Mouse (Mus musculus): ENCODE results near the gene Ttf2. TPM values are rescaled to one million over a fixed set of nuclear protein-coding genes. Genes with fewer than 3 reads are reported as not detected.

Ttf2 gene
- polyA plus RNA-seq, 1 experiment from 2014 or later, result 3.6 TPM

DNA sequence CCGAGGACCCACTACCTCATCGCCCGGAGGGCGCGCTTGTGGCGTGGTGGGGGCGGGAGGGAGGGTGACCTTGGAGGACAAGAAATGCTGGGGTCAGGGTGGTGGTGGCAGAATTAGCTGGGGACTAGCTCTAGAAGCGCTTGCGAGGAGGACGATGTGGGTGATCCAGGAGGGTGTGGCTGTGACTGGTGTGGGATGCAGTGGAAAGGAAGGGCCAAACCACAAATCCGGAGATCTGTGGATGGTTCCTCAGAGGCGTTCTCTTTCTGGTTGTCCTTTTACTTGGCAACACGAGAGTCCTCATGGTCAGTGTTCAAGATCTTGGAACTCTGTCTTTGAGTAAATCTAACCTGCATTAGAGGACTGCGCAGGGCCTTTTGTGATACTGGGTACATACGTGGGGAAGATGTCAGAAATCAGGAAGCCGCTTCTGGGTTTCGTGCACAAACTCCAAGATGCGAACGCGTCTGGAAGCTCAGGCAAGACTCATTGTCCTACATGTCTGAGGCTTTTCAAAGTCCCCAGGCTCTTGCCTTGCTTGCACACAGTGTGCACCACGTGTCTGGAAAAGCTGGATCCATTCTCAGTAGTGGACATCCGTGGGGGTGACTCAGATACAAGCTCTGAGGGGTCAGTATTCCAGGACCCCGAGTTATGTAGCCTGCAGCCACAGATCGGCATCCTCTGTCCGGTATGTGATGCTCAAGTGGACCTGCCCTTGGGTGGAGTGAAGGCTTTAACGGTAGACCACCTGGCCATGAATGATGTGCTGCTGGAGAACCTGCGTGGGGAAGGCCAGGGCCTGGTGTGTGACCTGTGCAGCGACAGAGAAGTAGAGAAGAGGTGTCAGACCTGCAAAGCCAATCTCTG is 46.7 kb downstream of the Ttf2 start:
- TF ChIP-seq EP300 (IDR thresholded peaks at IDR 0.05) (no peak), CTCF (IDR thresholded peaks at IDR 0.05) (no peak)
- peak overlapping the region; percentile 58 for H3K9ac ChIP-seq (replicated peaks; ENCODE audit: low read depth)
- H3K4me1 ChIP-seq (ENCODE audit: insufficient read depth, low read depth, low read length), result peaks cover 13% of the 10 kb centered on the region; the same call in 1 of the 2 replicates
- peak overlapping the region; percentile 56 for H3K4me3 ChIP-seq (ENCODE audit: low read depth, low read length)
- DNase-seq (ENCODE audit: low spot score) (no peak), ATAC-seq (peak; percentile 39)
- peak overlapping the region; percentile 57 for H3K4me2 ChIP-seq (replicated peaks; ENCODE audit: low read depth, low read length)
- H3K27me3 ChIP-seq (replicated peaks; ENCODE audit: insufficient read depth, low read length), result no peaks in the 10 kb centered on the region
- 35% methylated on average over 25 of the region's 28 CpGs for WGBS
- H3K27ac ChIP-seq (ENCODE audit: low read length), result peak overlapping the region; percentile 75
- H3K9me3 ChIP-seq (ENCODE audit: low read length), result no peaks in the 10 kb centered on the region
- H3K36me3 ChIP-seq (ENCODE audit: insufficient read depth, low read length), result no peaks in the 10 kb centered on the region

DNA sequence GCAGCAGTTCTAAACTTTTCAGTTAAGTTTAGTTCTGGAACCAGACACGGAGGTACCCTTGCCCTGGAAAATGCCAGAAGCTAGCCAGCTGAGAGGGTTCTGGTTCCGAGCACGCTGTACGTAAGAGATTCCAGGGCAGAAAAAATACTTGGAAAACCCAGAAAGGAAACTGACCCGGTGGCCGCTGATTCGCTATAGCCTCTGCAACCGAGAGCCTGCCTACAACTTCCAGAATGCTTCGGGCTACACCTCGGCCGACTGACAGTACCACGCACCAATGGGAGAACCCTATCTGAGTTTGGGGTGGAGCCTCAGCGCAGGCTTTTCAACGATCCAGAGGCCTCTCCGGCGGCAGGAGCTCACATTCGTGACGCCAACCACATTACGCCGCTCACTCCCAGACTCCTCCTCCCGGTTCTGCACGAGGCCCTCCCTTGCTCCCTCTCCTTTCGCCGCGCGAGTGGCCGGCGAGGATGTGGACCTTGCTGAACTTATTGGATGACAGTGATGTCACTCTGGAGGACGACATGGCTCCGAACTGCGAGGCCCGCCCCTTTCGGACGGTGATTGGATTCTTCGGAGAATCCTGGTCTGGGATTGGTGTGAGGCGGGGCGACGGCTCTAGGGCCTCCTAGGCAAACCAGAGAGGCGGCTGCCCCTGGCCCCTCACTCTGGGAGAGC is 47.5 kb downstream of the Ttf2 start, which contains the start of gene Trim45:
Gene Trim45, plus strand, starts transcription at position 378 of the 681 bp plus-strand sequence.
- peak; percentile 98 for ATAC-seq
- under 1% methylated on average over 39 of the region's 39 CpGs for WGBS
- H3K36me3 ChIP-seq (ENCODE audit: insufficient read depth, low read length), result no peaks in the 10 kb centered on the region

DNA sequence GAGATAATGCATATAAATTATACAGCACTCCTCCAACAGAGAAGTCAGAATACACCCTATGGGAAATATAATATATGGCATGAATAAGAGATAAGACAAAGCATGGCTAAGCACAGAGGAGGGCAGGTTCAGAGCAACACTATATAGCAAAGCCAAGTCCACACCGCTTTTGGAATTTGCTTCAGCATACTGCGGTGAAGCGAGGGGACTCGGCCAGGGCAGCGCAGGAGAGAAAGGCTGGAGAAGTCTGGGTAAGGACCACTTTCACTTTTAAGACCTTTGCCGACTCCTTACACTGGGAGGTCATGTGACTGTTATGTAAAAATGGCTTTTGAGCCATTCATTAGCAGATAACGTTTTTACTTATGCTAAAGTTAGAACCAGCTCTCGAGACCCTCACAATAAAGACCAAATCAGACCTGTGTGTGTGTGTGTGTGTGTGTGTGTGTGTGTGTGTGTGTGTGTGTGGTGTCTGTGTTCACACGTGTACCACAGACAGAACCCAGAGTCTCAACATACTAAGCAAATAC is 48.8 kb downstream of the Ttf2 start:
- no peak overlapping the region for H3K27ac ChIP-seq (ENCODE audit: low read length)
- TF ChIP-seq CTCF (IDR thresholded peaks at IDR 0.05) (no peak), EP300 (IDR thresholded peaks at IDR 0.05) (no peak)
- ATAC-seq (no peak), DNase-seq (ENCODE audit: low spot score) (no peak)
- peaks cover 13% of the 10 kb centered on the region; the same call in 1 of the 2 replicates for H3K4me1 ChIP-seq (ENCODE audit: insufficient read depth, low read depth, low read length)
- H3K36me3 ChIP-seq (ENCODE audit: insufficient read depth, low read length), result no peaks in the 10 kb centered on the region
- no peak overlapping the region for H3K4me2 ChIP-seq (replicated peaks; ENCODE audit: low read depth, low read length)
- 74% methylated on average over 9 of the region's 9 CpGs for WGBS
- no peaks in the 10 kb centered on the region for H3K27me3 ChIP-seq (replicated peaks; ENCODE audit: insufficient read depth, low read length)
- no peak overlapping the region for H3K9ac ChIP-seq (replicated peaks; ENCODE audit: low read depth)
- no peak overlapping the region for H3K4me3 ChIP-seq (ENCODE audit: low read depth, low read length)
- no peaks in the 10 kb centered on the region for H3K9me3 ChIP-seq (ENCODE audit: low read length)

More for the DNA sequence above, 47.5 kb downstream of the Ttf2 start, which contains the start of gene Trim45:
- Histone ChIP-seq H3K4me2 (replicated peaks; ENCODE audit: low read depth, low read length) (peak within 1 kb of the TSS; percentile 64), H3K4me1 (ENCODE audit: insufficient read depth, low read depth, low read length) (peaks cover 13% of the 10 kb centered on the region; the same call in 1 of the 2 replicates), H3K4me3 (ENCODE audit: low read depth, low read length) (peak within 1 kb of the TSS; percentile 56), H3K9ac (replicated peaks; ENCODE audit: low read depth) (peak within 1 kb of the TSS; percentile 59), H3K27ac (ENCODE audit: low read length) (peak within 1 kb of the TSS; percentile 78), H3K9me3 (ENCODE audit: low read length) (no peaks in the 10 kb centered on the region), H3K27me3 (replicated peaks; ENCODE audit: insufficient read depth, low read length) (no peaks in the 10 kb centered on the region)
- TF ChIP-seq CTCF (IDR thresholded peaks at IDR 0.05) (no peak), EP300 (IDR thresholded peaks at IDR 0.05) (no peak)
- peak; percentile 100 for DNase-seq (ENCODE audit: low spot score)

DNA sequence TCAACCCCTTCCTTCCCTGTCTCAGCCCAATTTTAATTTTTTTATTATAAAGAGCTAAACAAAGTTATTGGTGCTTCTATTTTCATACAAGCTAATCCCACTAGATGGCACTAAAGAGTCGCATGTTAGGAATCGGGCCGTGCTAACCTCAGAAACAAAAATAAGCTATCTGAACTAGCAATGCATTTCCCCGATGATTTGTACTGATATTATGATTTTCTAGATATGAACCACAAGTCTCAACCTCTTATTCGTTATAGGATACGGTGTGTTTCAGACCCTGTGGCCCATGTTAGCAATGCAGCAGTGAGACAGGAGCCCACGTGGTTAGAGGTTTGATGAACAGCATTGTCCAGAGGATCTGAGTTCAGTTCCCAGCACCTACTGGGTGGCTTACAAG is 52.6 kb downstream of the Ttf2 start:
- DNase-seq (ENCODE audit: low spot score), result peak; percentile 78
- ATAC-seq, result no peak; the same call in 1 of the 2 replicates
- WGBS, result 12% methylated on average over 7 of the region's 7 CpGs

DNA sequence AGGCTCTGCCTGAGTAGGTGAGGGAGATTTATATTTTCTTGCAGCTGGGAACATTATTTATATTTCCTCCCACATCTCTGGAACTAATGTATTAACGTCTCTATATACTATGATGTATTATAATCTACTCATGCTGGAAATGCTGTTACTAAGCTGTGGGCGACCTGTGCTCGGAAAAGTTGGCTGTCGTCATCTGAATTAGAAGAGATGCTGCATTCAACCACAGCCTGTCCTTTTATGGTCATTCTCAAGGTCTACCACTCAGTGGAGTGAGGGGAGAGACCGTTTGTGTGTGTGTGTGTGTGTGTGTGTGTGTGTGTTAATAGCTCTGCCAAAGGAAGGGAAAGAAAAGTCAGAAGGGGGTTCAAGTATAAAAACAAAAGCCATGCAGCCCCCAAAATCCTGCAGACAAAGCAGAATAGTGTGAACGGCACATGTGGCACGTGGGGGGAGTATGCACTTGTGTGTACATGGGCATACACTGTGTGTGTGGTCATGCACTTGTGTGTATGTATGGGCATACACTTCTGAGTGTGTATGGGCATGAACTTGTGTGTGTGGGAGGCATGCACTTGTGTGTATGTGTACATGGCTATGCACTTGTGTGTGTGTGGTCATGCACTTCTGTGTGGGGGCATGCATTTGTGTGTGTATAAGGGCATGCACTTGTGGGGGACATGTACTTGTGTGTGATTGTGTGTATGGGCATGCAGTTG is 57.8 kb downstream of the Ttf2 start:
- TF ChIP-seq EP300 (IDR thresholded peaks at IDR 0.05), result no peak
- TF ChIP-seq CTCF (IDR thresholded peaks at IDR 0.05), result no peak
- H3K4me1 ChIP-seq (ENCODE audit: insufficient read depth, low read depth, low read length), result no peaks in the 10 kb centered on the region
- no peaks in the 10 kb centered on the region for H3K36me3 ChIP-seq (ENCODE audit: insufficient read depth, low read length)
- no peak for DNase-seq (ENCODE audit: low spot score)
- H3K9ac ChIP-seq (replicated peaks; ENCODE audit: low read depth), result no peak overlapping the region
- 50% methylated on average over 7 of the region's 7 CpGs for WGBS
- H3K9me3 ChIP-seq (ENCODE audit: low read length), result no peaks in the 10 kb centered on the region
- H3K27ac ChIP-seq (ENCODE audit: low read length), result no peak overlapping the region
- no peak overlapping the region for H3K4me2 ChIP-seq (replicated peaks; ENCODE audit: low read depth, low read length)
- no peak for ATAC-seq
- no peaks in the 10 kb centered on the region for H3K27me3 ChIP-seq (replicated peaks; ENCODE audit: insufficient read depth, low read length)
- no peak overlapping the region for H3K4me3 ChIP-seq (ENCODE audit: low read depth, low read length)

More for the DNA sequence above, 52.6 kb downstream of the Ttf2 start:
- no peak overlapping the region for H3K9ac ChIP-seq (replicated peaks; ENCODE audit: low read depth)
- H3K4me1 ChIP-seq (ENCODE audit: insufficient read depth, low read depth, low read length), result peaks cover 6% of the 10 kb centered on the region; the same call in 1 of the 2 replicates
- no peak overlapping the region for H3K4me2 ChIP-seq (replicated peaks; ENCODE audit: low read depth, low read length)
- TF ChIP-seq CTCF (IDR thresholded peaks at IDR 0.05) (peak; percentile 71), EP300 (IDR thresholded peaks at IDR 0.05) (no peak)
- H3K9me3 ChIP-seq (ENCODE audit: low read length), result no peaks in the 10 kb centered on the region
- no peak overlapping the region for H3K27ac ChIP-seq (ENCODE audit: low read length)
- H3K4me3 ChIP-seq (ENCODE audit: low read depth, low read length), result no peak overlapping the region
- H3K36me3 ChIP-seq (ENCODE audit: insufficient read depth, low read length), result no peaks in the 10 kb centered on the region
- H3K27me3 ChIP-seq (replicated peaks; ENCODE audit: insufficient read depth, low read length), result no peaks in the 10 kb centered on the region
